ENCODE assay signal across 11 mouse cellular contexts in genomic region chr6:56560474-56560888, GRCm38 (mm10). TPM values are rescaled to one million over a fixed set of nuclear protein-coding genes. Genes with fewer than 3 reads are reported as not detected.
DNase-seq lines count a peak whose midpoint lies in the region; ATAC-seq and TF ChIP-seq lines count a peak whose summit lies in the region.
"Had no signal": no experiment of that assay in that cellular context is flagged by ENCODE, and none has a peak within 500 bp of the region (broad histone marks: within the 10 kb centered on the region; RNA-seq: fewer than 3 reads in every experiment).

No protein-coding gene starts in this region.

- no peaks in the 10 kb centered on the region for H3K27me3 ChIP-seq in stomach, embryonic 16.5 days (ENCODE audit: control insufficient read depth, insufficient read depth, low read length)
- H3K27me3 ChIP-seq in stomach, postnatal 0 days (ENCODE audit: control insufficient read depth, insufficient read depth, low read length) = no peaks in the 10 kb centered on the region
- H3K27me3 ChIP-seq in kidney, embryonic 14.5 days (ENCODE audit: control insufficient read depth, insufficient read depth, low read length) = no peaks in the 10 kb centered on the region
- H3K27me3 ChIP-seq: heart, embryonic 15.5 days; stomach, embryonic 15.5 days had no signal

- DNase-seq in adrenal gland, postnatal 14 days = peak; percentile 41
- DNase-seq in adrenal gland, postnatal 4 days (ENCODE audit: low spot score in 2 of 2) = no peak
- no peak for DNase-seq in stomach, postnatal 0 days (ENCODE audit: low spot score)
- DNase-seq in layer of hippocampus, adult 8-10 months (ENCODE audit: low spot score in 2 of 2) = peak; percentile 18 to 45
- no peak for DNase-seq in embryo, embryonic 10 days (ENCODE audit: low spot score)
- DNase-seq in kidney, postnatal 10 days = no peak

- 66% methylated on average over 2 of the region's 2 CpGs for WGBS in stomach, embryonic 16.5 days
- 63% methylated on average over 2 of the region's 2 CpGs for WGBS in stomach, postnatal 0 days
- WGBS in kidney, embryonic 14.5 days = 94% methylated on average over 2 of the region's 2 CpGs

- no peaks in the 10 kb centered on the region for H3K9me3 ChIP-seq in stomach, embryonic 16.5 days (replicated peaks; ENCODE audit: control insufficient read depth, low read length)
- H3K9me3 ChIP-seq in stomach, postnatal 0 days (ENCODE audit: control insufficient read depth, low read length) = no peaks in the 10 kb centered on the region
- no peaks in the 10 kb centered on the region for H3K9me3 ChIP-seq in kidney, embryonic 14.5 days (ENCODE audit: control insufficient read depth, low read length)
- H3K9me3 ChIP-seq: heart, embryonic 15.5 days; megakaryocyte, embryonic 14.5 days; stomach, embryonic 15.5 days had no signal

- no peak overlapping the region for H3K4me3 ChIP-seq in stomach, embryonic 16.5 days (replicated peaks; ENCODE audit: low read length)
- H3K4me3 ChIP-seq in stomach, postnatal 0 days (ENCODE audit: low read depth, low read length) = no peak overlapping the region
- H3K4me3 ChIP-seq in kidney, embryonic 14.5 days (ENCODE audit: low read length) = no peak overlapping the region
- H3K4me3 ChIP-seq: heart, embryonic 15.5 days; megakaryocyte, embryonic 14.5 days; stomach, embryonic 15.5 days had no signal

- H3K4me2 ChIP-seq in stomach, embryonic 16.5 days (ENCODE audit: low read depth, low read length) = no peak overlapping the region
- no peak overlapping the region for H3K4me2 ChIP-seq in stomach, postnatal 0 days (replicated peaks; ENCODE audit: low read depth)
- H3K4me2 ChIP-seq in kidney, embryonic 14.5 days (replicated peaks; ENCODE audit: low read depth, low read length) = no peak overlapping the region
- H3K4me2 ChIP-seq: heart, embryonic 15.5 days; stomach, embryonic 15.5 days had no signal

- ATAC-seq in stomach, embryonic 16.5 days (ENCODE audit: insufficient read depth, low FRiP score) = peak; percentile 29; the same call in 1 of the 2 replicates
- no peak for ATAC-seq in stomach, postnatal 0 days (ENCODE audit: low FRiP score, low TSS enrichment)
- no peak for ATAC-seq in kidney, embryonic 14.5 days (ENCODE audit: low FRiP score, low TSS enrichment)

- TF ChIP-seq EP300 in stomach, postnatal 0 days (optimal IDR thresholded peaks at IDR 0.05) = no peak

- no peak overlapping the region for H3K9ac ChIP-seq in stomach, embryonic 16.5 days (ENCODE audit: low read length)
- H3K9ac ChIP-seq in stomach, postnatal 0 days (ENCODE audit: low read length) = no peak overlapping the region
- H3K9ac ChIP-seq in kidney, embryonic 14.5 days (ENCODE audit: low read depth, low read length) = no peak overlapping the region
- H3K9ac ChIP-seq: heart, embryonic 15.5 days; stomach, embryonic 15.5 days had no signal

- no peaks in the 10 kb centered on the region for H3K4me1 ChIP-seq in stomach, embryonic 16.5 days (ENCODE audit: control insufficient read depth, insufficient read depth, low read length)
- no peaks in the 10 kb centered on the region for H3K4me1 ChIP-seq in stomach, postnatal 0 days (replicated peaks; ENCODE audit: control insufficient read depth, insufficient read depth)
- no peaks in the 10 kb centered on the region for H3K4me1 ChIP-seq in kidney, embryonic 14.5 days (ENCODE audit: control insufficient read depth, insufficient read depth, low read length)
- H3K4me1 ChIP-seq: stomach, embryonic 15.5 days had no signal

- TF ChIP-seq CTCF in stomach, postnatal 0 days (IDR thresholded peaks at IDR 0.05; ENCODE audit: low read depth) = no peak

- no peak overlapping the region for H3K27ac ChIP-seq in stomach, embryonic 16.5 days (ENCODE audit: low read length)
- H3K27ac ChIP-seq in stomach, postnatal 0 days (replicated peaks) = no peak overlapping the region
- no peak overlapping the region for H3K27ac ChIP-seq in kidney, embryonic 14.5 days (ENCODE audit: low read depth, low read length)
- H3K27ac ChIP-seq: heart, embryonic 15.5 days; stomach, embryonic 15.5 days had no signal

- no peaks in the 10 kb centered on the region for H3K36me3 ChIP-seq in stomach, embryonic 16.5 days (ENCODE audit: control insufficient read depth, insufficient read depth, low read length)
- no peaks in the 10 kb centered on the region for H3K36me3 ChIP-seq in stomach, postnatal 0 days (ENCODE audit: control insufficient read depth, insufficient read depth, low read length)
- no peaks in the 10 kb centered on the region for H3K36me3 ChIP-seq in kidney, embryonic 14.5 days (ENCODE audit: control insufficient read depth, insufficient read depth, low read length)
- H3K36me3 ChIP-seq: heart, embryonic 15.5 days; stomach, embryonic 15.5 days had no signal

RNA-seq across cellular contexts. Expression of gene Pde1c, which starts 8.4 kb away (rescaled TPM):
- total RNA-seq in adrenal gland, postnatal 14 days (2021) = 0.30 and 0.68 TPM in 2 replicates
- 1 to 10 TPM in 1 of 2 experiments, under 1 TPM in 1; 0.98 to 1.4 TPM for total RNA-seq in adrenal gland, postnatal 4 days (2021)
- 2.7 and 3.3 TPM in 2 replicates for polyA plus RNA-seq in stomach, embryonic 16.5 days (2015; fragmentation: Nextera tagmentation; extraction: Ambion mirVana)
- polyA plus RNA-seq in stomach, postnatal 0 days (2015; fragmentation: Nextera tagmentation; extraction: Ambion mirVana) = 1.8 and 2.4 TPM in 2 replicates
- 1 to 10 TPM; 5.0 to 7.2 (median 5.5) TPM for total RNA-seq in layer of hippocampus, adult 8-10 months (2022)
- 0.93 and 1.1 TPM in 2 replicates for polyA plus RNA-seq in kidney, embryonic 14.5 days (2014; fragmentation: Nextera tagmentation; extraction: Ambion mirVana)

Comparison
In these comparisons a context has a peak if more than half of its experiments do, and no peak if none do; other contexts are left out.
1. DNase-seq: peak in adrenal gland, postnatal 14 days (single experiment) and layer of hippocampus, adult 8-10 months (2 of 2); none in adrenal gland, postnatal 4 days (0 of 2), stomach, postnatal 0 days (single experiment), embryo, embryonic 10 days (single experiment) and kidney, postnatal 10 days (single experiment).